Mouse (Mus musculus) CH12.LX (cell line): Measurements from ENCODE around the gene D16Ertd472e. TPM values are rescaled to one million over a fixed set of nuclear protein-coding genes. Genes with fewer than 3 reads are reported as not detected.
"Not testable (repeated sequence)": the region's sequence is repeated elsewhere in the genome, so short reads cannot be mapped to it uniquely, and the experiment has no call there.

ENCODE experiments used
- DNase-seq: peaks from one replicate; pipeline ENCODE4 v3.0.0-alpha.2; 2013; ENCODE audit errors: extremely low read depth
- H3K27ac ChIP-seq: 2 replicates; pipeline ENCODE4 v1.5.1; 2012; ENCODE audit warnings: low read depth, mild to moderate bottlenecking, control low read depth, moderate library complexity; ENCODE audit not compliant: insufficient read depth
- H3K27me3 ChIP-seq: replicated peaks from 2 replicates; pipeline ENCODE3; 2012; ENCODE audit warnings: inconsistent platforms
- H3K36me3 ChIP-seq, 2 experiments: replicated peaks in 1 of 2; 2 replicates each; pipeline versions ENCODE3 to v1.6.1; 2012; ENCODE audit warnings: inconsistent platforms in 1 of 2, low read length in 1 of 2, mild to moderate bottlenecking in 1 of 2, mixed read lengths in 1 of 2, moderate library complexity in 1 of 2; ENCODE audit not compliant: control insufficient read depth in 1 of 2, insufficient read depth in 1 of 2
- H3K4me1 ChIP-seq, 2 experiments: 2 replicates each; pipeline ENCODE4 v1.6.1; 2012; ENCODE audit warnings: inconsistent platforms in 1 of 2, moderate library complexity in 1 of 2; ENCODE audit not compliant: insufficient read depth in 2 of 2, control insufficient read depth in 1 of 2
- H3K4me2 ChIP-seq: 2 replicates; pipeline ENCODE4 v1.6.1; 2012; ENCODE audit warnings: low read depth, mild to moderate bottlenecking, control low read depth; ENCODE audit not compliant: poor library complexity, insufficient read depth, severe bottlenecking
- H3K4me3 ChIP-seq, 3 experiments: fragments of 150-350 bp in 1 of 3; sonication (generic) in 1 of 3; replicated peaks in 1 of 3; 2 replicates each; pipeline versions ENCODE3 to v1.5.1; 2011 to 2012; ENCODE audit warnings: low read depth in 2 of 3, low read length in 2 of 3, mild to moderate bottlenecking in 2 of 3, moderate library complexity in 2 of 3, control low read depth in 1 of 3, improper control_type of control experiment in 1 of 3, inconsistent platforms in 1 of 3, mixed read lengths in 1 of 3; ENCODE audit not compliant: poor library complexity in 1 of 3
- H3K79me2 ChIP-seq: replicated peaks from 2 replicates; pipeline ENCODE4 v1.6.1; 2012; ENCODE audit warnings: mild to moderate bottlenecking, moderate library complexity; ENCODE audit not compliant: control insufficient read depth, poor library complexity, insufficient read depth, severe bottlenecking; ENCODE audit errors: extremely low read depth
- H3K9ac ChIP-seq: 2 replicates; pipeline ENCODE4 v1.6.1; 2012; ENCODE audit warnings: low read depth, mild to moderate bottlenecking, control low read depth, moderate library complexity; ENCODE audit not compliant: insufficient read depth
- H3K9me3 ChIP-seq: replicated peaks from 2 replicates; pipeline ENCODE3; 2012; ENCODE audit warnings: low read length, inconsistent platforms, mixed read lengths
- BHLHE40 ChIP-seq: IDR thresholded peaks from 2 replicates; pipeline ENCODE4 v1.6.1; 2011; ENCODE audit warnings: mild to moderate bottlenecking, low read depth, low read length, improper control_type of control experiment
- E2F4 ChIP-seq: IDR thresholded peaks from 2 replicates; pipeline ENCODE4 v1.6.1; 2011; ENCODE audit warnings: low read depth, low read length, improper control_type of control experiment; ENCODE audit not compliant: insufficient replicate concordance
- ETS1 ChIP-seq: conservative IDR thresholded peaks from 2 replicates; pipeline ENCODE4 v1.6.1; 2012; ENCODE audit warnings: low read depth, mild to moderate bottlenecking, inconsistent platforms, low read length, improper control_type of control experiment, moderate library complexity
- GABPA ChIP-seq: IDR thresholded peaks from 2 replicates; pipeline ENCODE4 v1.6.1; 2012; ENCODE audit warnings: low read depth, low read length, improper control_type of control experiment, inconsistent platforms; ENCODE audit not compliant: insufficient replicate concordance
- JUN ChIP-seq: IDR thresholded peaks from 2 replicates; pipeline ENCODE4 v1.6.1; 2011; ENCODE audit warnings: low read depth, mild to moderate bottlenecking, low read length, improper control_type of control experiment, moderate library complexity; ENCODE audit not compliant: insufficient read depth
- MAFK ChIP-seq: IDR thresholded peaks from 2 replicates; pipeline ENCODE4 v1.6.1; 2011; ENCODE audit warnings: low read length, improper control_type of control experiment; ENCODE audit not compliant: insufficient replicate concordance
- MAZ ChIP-seq: IDR thresholded peaks from 2 replicates; pipeline ENCODE4 v1.6.1; 2012; ENCODE audit warnings: low read depth, mild to moderate bottlenecking, inconsistent platforms, low read length, improper control_type of control experiment, moderate library complexity
- MEF2A ChIP-seq: IDR thresholded peaks from 2 replicates; pipeline ENCODE4 v1.6.1; 2014; ENCODE audit warnings: low read depth, mild to moderate bottlenecking, inconsistent platforms, low read length, improper control_type of control experiment, borderline replicate concordance
- NRF1 ChIP-seq: IDR thresholded peaks from 2 replicates; pipeline ENCODE4 v1.6.1; 2014; ENCODE audit warnings: low read depth, mild to moderate bottlenecking, inconsistent platforms, low read length, improper control_type of control experiment, moderate library complexity
- POLR2A ChIP-seq: IDR thresholded peaks from 2 replicates; pipeline ENCODE4 v1.6.1; 2011; ENCODE audit warnings: low read depth, mild to moderate bottlenecking, improper control_type of control experiment, low read length
- POLR2AphosphoS2 ChIP-seq: IDR thresholded peaks from 2 replicates; pipeline ENCODE4 v1.6.1; 2011; ENCODE audit warnings: low read depth, low read length, improper control_type of control experiment
- RCOR1 ChIP-seq: conservative IDR thresholded peaks from 2 replicates; pipeline ENCODE4 v1.6.1; 2012; ENCODE audit warnings: low read depth, mild to moderate bottlenecking, inconsistent platforms, low read length, improper control_type of control experiment
- TCF12 ChIP-seq: IDR thresholded peaks from 2 replicates; pipeline ENCODE4 v1.6.1; 2014; ENCODE audit warnings: low read depth, mild to moderate bottlenecking, inconsistent platforms, low read length, improper control_type of control experiment
- USF1 ChIP-seq: IDR thresholded peaks from 2 replicates; pipeline ENCODE4 v1.6.1; 2014; ENCODE audit warnings: low read depth, mild to moderate bottlenecking, inconsistent platforms, low read length, improper control_type of control experiment
- ZKSCAN1 ChIP-seq: IDR thresholded peaks from 2 replicates; pipeline ENCODE4 v1.6.1; 2012; ENCODE audit warnings: low read depth, inconsistent platforms, low read length, improper control_type of control experiment, borderline replicate concordance
- ZMIZ1 ChIP-seq: IDR thresholded peaks from 2 replicates; pipeline ENCODE4 v1.6.1; 2012; ENCODE audit warnings: low read depth, mild to moderate bottlenecking, inconsistent platforms, low read length, improper control_type of control experiment
- ZNF384 ChIP-seq: IDR thresholded peaks from 2 replicates; pipeline ENCODE4 v1.6.1; 2012; ENCODE audit warnings: low read depth, low read length, improper control_type of control experiment, inconsistent platforms
- dilution Hi-C: fragments of 300-500 bp; cut with MboI; formaldehyde crosslinking; loops from 2 replicates; pipeline ENCODE4 v1.14.3; 2020; ENCODE audit warnings: low sequenced_read_pairs; ENCODE audit not compliant: extremely low pct_unique_long_range_greater_than_20kb, extremely low pct_ligation_motif_present
- in situ Hi-C: fragments of 300-500 bp; cut with MboI; formaldehyde crosslinking; loops from 3 replicates; pipeline ENCODE4 v1.14.3; 2019; ENCODE audit warnings: low sequenced_read_pairs, low pct_ligation_motif_present, low pct_unique_long_range_greater_than_20kb, mixed read lengths
- polyA plus RNA-seq: library from polyadenylated mRNA; unstranded; fragments of >175 nt; gene quantifications from 2 replicates; pipeline ENCODE4 v1.2.1, GENCODE M21; 2012; ENCODE audit warnings: low read depth; ENCODE audit not compliant: insufficient read length
- total RNA-seq, 2 experiments: library from RNA; depleted of rRNA; stranded (reverse); fragments of 300-350 nt in 1 of 2; fragments of >200 nt in 1 of 2; gene quantifications; 2 replicates each; pipeline ENCODE4 v1.2.3; 2012 to 2014

D16Ertd472e gene
- total and polyA plus RNA-seq, 3 experiments, result 40.6 to 77.5 (median 65.4) TPM

- no peaks in the 10 kb centered on the region for H3K36me3 ChIP-seq
- peaks cover 0 to 27% of the 10 kb centered on the region in 2 experiments; a peak in 3 of 4 replicates for H3K4me1 ChIP-seq
- H3K27me3 ChIP-seq, result no peaks in the 10 kb centered on the region
- DNase-seq, result no peak
- H3K27ac ChIP-seq, result no peak overlapping the region
- in situ Hi-C loops (no loop called here), dilution Hi-C loops (no loop called here)
- H3K9ac ChIP-seq, result no peak overlapping the region
- no peaks in the 10 kb centered on the region for H3K9me3 ChIP-seq
- no peak overlapping the region for H3K4me3 ChIP-seq
- TF ChIP-seq NRF1 (no peak), ZNF384 (no peak), MAZ (no peak), POLR2AphosphoS2 (no peak), ZMIZ1 (no peak), USF1 (no peak), POLR2A (no peak), RCOR1 (no peak), E2F4 (no peak), TCF12 (no peak), JUN (no peak), MEF2A (no peak)
- TF ChIP-seq, all 38 proteins: peak for 0
- Histone ChIP-seq H3K4me2 (no peak overlapping the region), H3K79me2 (no peaks in the 10 kb centered on the region)
These were observed 59.3 kb downstream of the D16Ertd472e start for GRCm38 (mm10) chr16:78517171-78517570.

- H3K27me3 ChIP-seq, result no peaks in the 10 kb centered on the region
- no peak overlapping the region for H3K4me3 ChIP-seq
- no peaks in the 10 kb centered on the region for H3K36me3 ChIP-seq
- no peak overlapping the region for H3K9ac ChIP-seq
- in situ Hi-C loops (no loop called here), dilution Hi-C loops (no loop called here)
- no peaks in the 10 kb centered on the region for H3K9me3 ChIP-seq
- H3K4me2 ChIP-seq, result no peak overlapping the region
- TF ChIP-seq POLR2A, result no peak
- no peak for TF ChIP-seq ETS1
- DNase-seq, result no peak
- peaks cover 0 to 24% of the 10 kb centered on the region in 2 experiments; a peak in 3 of 4 replicates for H3K4me1 ChIP-seq
- H3K79me2 ChIP-seq, result no peaks in the 10 kb centered on the region
- no peak overlapping the region for H3K27ac ChIP-seq
These were observed 65.0 kb downstream of the D16Ertd472e start for GRCm38 (mm10) chr16:78511526-78511925.

- no peak overlapping the region for H3K4me3 ChIP-seq
- in situ Hi-C loops, result no loop called here
These were observed 74.0 kb downstream of the D16Ertd472e start for GRCm38 (mm10) chr16:78502492-78502891.

GRCm38 (mm10) chr16:78492696-78493095, 83.8 kb downstream of the D16Ertd472e start:
- H3K27me3 ChIP-seq, H3K9ac ChIP-seq, H3K9me3 ChIP-seq, DNase-seq, H3K79me2 ChIP-seq, in situ Hi-C loops, H3K27ac ChIP-seq, dilution Hi-C loops, H3K4me2 ChIP-seq, H3K4me3 ChIP-seq, H3K36me3 ChIP-seq: not testable (repeated sequence)
- H3K4me1 ChIP-seq, result peaks cover 0 to 24% of the 10 kb centered on the region in 2 experiments; a peak in 2 of 4 replicates

More at GRCm38 (mm10) chr16:78502492-78502891, 74.0 kb downstream of the D16Ertd472e start:
- H3K27me3 ChIP-seq, result no peaks in the 10 kb centered on the region
- DNase-seq, result no peak
- H3K4me2 ChIP-seq, result no peak overlapping the region
- no peak overlapping the region for H3K27ac ChIP-seq
- dilution Hi-C loops, result no loop called here
- TF ChIP-seq MAZ, result no peak
- TF ChIP-seq ZKSCAN1, result no peak
- TF ChIP-seq E2F4, result no peak
- no peak for TF ChIP-seq MEF2A
- TF ChIP-seq NRF1, result no peak
- no peak for TF ChIP-seq USF1
- no peak for TF ChIP-seq MAFK
- TF ChIP-seq RCOR1, result no peak
- TF ChIP-seq BHLHE40, result no peak
- no peak for TF ChIP-seq GABPA
- TF ChIP-seq JUN, result no peak
- no peak overlapping the region for H3K9ac ChIP-seq
- H3K4me1 ChIP-seq, result peaks cover 0 to 6% of the 10 kb centered on the region in 2 experiments; a peak in 1 of 4 replicates
- no peaks in the 10 kb centered on the region for H3K79me2 ChIP-seq
- no peaks in the 10 kb centered on the region for H3K9me3 ChIP-seq
- peaks cover 0 to 2% of the 10 kb centered on the region in 2 experiments for H3K36me3 ChIP-seq
